31 mouse cellular contexts compared by ENCODE assay signal in genomic region chr2:170775577-170775976, GRCm38 (mm10). TPM values are rescaled to one million over a fixed set of nuclear protein-coding genes. Genes with fewer than 3 reads are reported as not detected.
A peak's percentile ranks its signal among the peaks of the same experiment; 100 is the strongest.
DNase-seq lines count a peak whose midpoint lies in the region; ATAC-seq and TF ChIP-seq lines count a peak whose summit lies in the region.
"Had no signal": no experiment of that assay in that cellular context is flagged by ENCODE, and none has a peak within 500 bp of the region (broad histone marks: within the 10 kb centered on the region; RNA-seq: fewer than 3 reads in every experiment).

No protein-coding gene starts in this region.

- WGBS in hindbrain, embryonic 10.5 days: 86% methylated on average over 15 of the region's 15 CpGs
- WGBS in hindbrain, postnatal 0 days: 78% methylated on average over 15 of the region's 15 CpGs
- WGBS in midbrain, embryonic 11.5 days: 89% methylated on average over 15 of the region's 15 CpGs
- WGBS in midbrain, postnatal 0 days: 90% methylated on average over 15 of the region's 15 CpGs
- 94% methylated on average over 15 of the region's 15 CpGs for WGBS in forebrain, embryonic 11.5 days

- DNase-seq in hindbrain, embryonic 10.5 days (ENCODE audit: low spot score): no peak
- DNase-seq in hindbrain, postnatal 0 days (ENCODE audit: low spot score): no peak
- peak; percentile 66 for DNase-seq in midbrain, embryonic 11.5 days (ENCODE audit: low spot score, missing footprints)
- no peak for DNase-seq in midbrain, postnatal 0 days (ENCODE audit: low spot score)
- peak; percentile 65 for DNase-seq in ES-CJ7 (ENCODE audit: low read depth, low spot score)
- peak; percentile 55 for DNase-seq in ZHBTc4 (ENCODE audit: low read depth, low spot score)
- DNase-seq in neural tube, embryonic 10.5 days (ENCODE audit: extremely low spot score, low spot score): no peak
- no peak for DNase-seq in forebrain, embryonic 11.5 days (ENCODE audit: low spot score)
- DNase-seq: adrenal gland, adult 8-10 months; adrenal gland, postnatal 25 days; cerebellum, adult 11-12 months; cerebellum, adult 8-10 months; cerebellum, postnatal 10 days; cerebellum, postnatal 36 days; embryo, embryonic 11 days; forebrain, postnatal 0 days; gastrocnemius, postnatal 25 days; heart, adult 18-20 months; heart, postnatal 14 days; heart, postnatal 4 days had no signal

- H3K27ac ChIP-seq in hindbrain, embryonic 10.5 days: peak overlapping the region; percentile 66; the same call in 1 of the 2 replicates
- no peak overlapping the region for H3K27ac ChIP-seq in hindbrain, postnatal 0 days
- H3K27ac ChIP-seq in midbrain, embryonic 11.5 days (ENCODE audit: low read depth, low read length): no peak overlapping the region
- no peak overlapping the region for H3K27ac ChIP-seq in midbrain, postnatal 0 days (ENCODE audit: low read depth, low read length)
- no peak overlapping the region for H3K27ac ChIP-seq in forebrain, embryonic 11.5 days (ENCODE audit: low read depth, low read length)
- H3K27ac ChIP-seq: embryonic facial prominence, embryonic 10.5 days; forebrain, embryonic 10.5 days; heart, embryonic 10.5 days; heart, embryonic 13.5 days; hindbrain, embryonic 12.5 days; hindbrain, embryonic 15.5 days; intestine, embryonic 15.5 days had no signal

- TF ChIP-seq CTCF in hindbrain, postnatal 0 days (IDR thresholded peaks at IDR 0.05; ENCODE audit: low read depth): no peak
- no peak for TF ChIP-seq CTCF in midbrain, postnatal 0 days (IDR thresholded peaks at IDR 0.05)

- H3K27me3 ChIP-seq in hindbrain, embryonic 10.5 days (ENCODE audit: insufficient read depth, poor library complexity, severe bottlenecking): no peaks in the 10 kb centered on the region
- H3K27me3 ChIP-seq in hindbrain, postnatal 0 days (ENCODE audit: insufficient read depth, low read length): no peaks in the 10 kb centered on the region
- H3K27me3 ChIP-seq in midbrain, embryonic 11.5 days (ENCODE audit: control insufficient read depth, insufficient read depth, low read length): no peaks in the 10 kb centered on the region
- no peaks in the 10 kb centered on the region for H3K27me3 ChIP-seq in midbrain, postnatal 0 days (ENCODE audit: insufficient read depth, low read length)
- H3K27me3 ChIP-seq in forebrain, embryonic 11.5 days (ENCODE audit: control insufficient read depth, insufficient read depth, low read length): no peaks in the 10 kb centered on the region
- H3K27me3 ChIP-seq: embryonic facial prominence, embryonic 13.5 days; hindbrain, embryonic 12.5 days; hindbrain, embryonic 15.5 days; intestine, embryonic 15.5 days had no signal

- no peak for ATAC-seq in hindbrain, postnatal 0 days
- ATAC-seq in midbrain, embryonic 11.5 days (ENCODE audit: low FRiP score): no peak
- no peak for ATAC-seq in midbrain, postnatal 0 days (ENCODE audit: low FRiP score)
- ATAC-seq in forebrain, embryonic 11.5 days (replicated peaks; ENCODE audit: low FRiP score): no peak
- ATAC-seq: activated CD4-positive, CD25-positive, alpha-beta regulatory T cell, adult 4 months; forebrain, embryonic 14.5 days; forebrain, postnatal 0 days; intestine, embryonic 15.5 days had no signal

- H3K9ac ChIP-seq in hindbrain, postnatal 0 days (replicated peaks; ENCODE audit: low read length): no peak overlapping the region
- no peak overlapping the region for H3K9ac ChIP-seq in midbrain, embryonic 11.5 days (ENCODE audit: low read length)
- H3K9ac ChIP-seq in midbrain, postnatal 0 days (replicated peaks; ENCODE audit: low read length, poor library complexity, severe bottlenecking): no peak overlapping the region
- no peak overlapping the region for H3K9ac ChIP-seq in forebrain, embryonic 11.5 days (ENCODE audit: low read length)
- H3K9ac ChIP-seq: embryonic facial prominence, embryonic 13.5 days; forebrain, postnatal 0 days; heart, embryonic 13.5 days; hindbrain, embryonic 12.5 days; hindbrain, embryonic 15.5 days; intestine, embryonic 15.5 days had no signal

- H3K36me3 ChIP-seq in hindbrain, embryonic 10.5 days: no peaks in the 10 kb centered on the region
- no peaks in the 10 kb centered on the region for H3K36me3 ChIP-seq in hindbrain, postnatal 0 days (ENCODE audit: insufficient read depth, low read length)
- H3K36me3 ChIP-seq in midbrain, embryonic 11.5 days (ENCODE audit: control insufficient read depth, insufficient read depth, low read length): no peaks in the 10 kb centered on the region
- H3K36me3 ChIP-seq in midbrain, postnatal 0 days (ENCODE audit: insufficient read depth, low read length): no peaks in the 10 kb centered on the region
- H3K36me3 ChIP-seq in forebrain, embryonic 11.5 days (ENCODE audit: control insufficient read depth, insufficient read depth, low read length): no peaks in the 10 kb centered on the region
- H3K36me3 ChIP-seq: embryonic facial prominence, embryonic 10.5 days; embryonic facial prominence, embryonic 13.5 days; forebrain, embryonic 10.5 days; heart, embryonic 10.5 days; heart, embryonic 13.5 days; hindbrain, embryonic 12.5 days; hindbrain, embryonic 15.5 days; intestine, embryonic 15.5 days had no signal

- H3K4me2 ChIP-seq in hindbrain, postnatal 0 days (ENCODE audit: low read depth, low read length): no peak overlapping the region
- H3K4me2 ChIP-seq in midbrain, embryonic 11.5 days: no peak overlapping the region
- H3K4me2 ChIP-seq in midbrain, postnatal 0 days (ENCODE audit: low read depth, low read length, poor library complexity, severe bottlenecking): no peak overlapping the region
- H3K4me2 ChIP-seq in forebrain, embryonic 11.5 days (ENCODE audit: low read depth, low read length, severe bottlenecking): no peak overlapping the region
- H3K4me2 ChIP-seq: embryonic facial prominence, embryonic 13.5 days; heart, embryonic 13.5 days; hindbrain, embryonic 12.5 days; hindbrain, embryonic 15.5 days; intestine, embryonic 15.5 days had no signal

- no peaks in the 10 kb centered on the region for H3K9me3 ChIP-seq in hindbrain, embryonic 10.5 days
- no peaks in the 10 kb centered on the region for H3K9me3 ChIP-seq in hindbrain, postnatal 0 days (ENCODE audit: low read length)
- H3K9me3 ChIP-seq in midbrain, embryonic 11.5 days (ENCODE audit: control insufficient read depth, low read length): no peaks in the 10 kb centered on the region
- no peaks in the 10 kb centered on the region for H3K9me3 ChIP-seq in midbrain, postnatal 0 days (ENCODE audit: low read length)
- H3K9me3 ChIP-seq in forebrain, embryonic 11.5 days (ENCODE audit: control insufficient read depth, low read length): no peaks in the 10 kb centered on the region
- H3K9me3 ChIP-seq: embryonic facial prominence, embryonic 10.5 days; embryonic facial prominence, embryonic 13.5 days; forebrain, embryonic 10.5 days; heart, embryonic 10.5 days; heart, embryonic 13.5 days; hindbrain, embryonic 12.5 days; hindbrain, embryonic 15.5 days; intestine, embryonic 15.5 days had no signal

- peaks cover 50% of the 10 kb centered on the region for H3K4me1 ChIP-seq in hindbrain, embryonic 10.5 days (replicated peaks)
- no peaks in the 10 kb centered on the region for H3K4me1 ChIP-seq in hindbrain, postnatal 0 days (ENCODE audit: insufficient read depth, low read length)
- H3K4me1 ChIP-seq in midbrain, embryonic 11.5 days (ENCODE audit: control insufficient read depth, insufficient read depth, low read length): peaks cover 28% of the 10 kb centered on the region
- peaks cover 9% of the 10 kb centered on the region; the same call in 1 of the 2 replicates for H3K4me1 ChIP-seq in midbrain, postnatal 0 days (ENCODE audit: insufficient read depth, low read length)
- peaks cover 10% of the 10 kb centered on the region; the same call in 1 of the 2 replicates for H3K4me1 ChIP-seq in forebrain, embryonic 11.5 days (replicated peaks; ENCODE audit: control insufficient read depth, insufficient read depth, low read length)

- H3K4me3 ChIP-seq in hindbrain, embryonic 10.5 days: no peak overlapping the region
- H3K4me3 ChIP-seq in hindbrain, postnatal 0 days (ENCODE audit: low read length): no peak overlapping the region
- no peak overlapping the region for H3K4me3 ChIP-seq in midbrain, embryonic 11.5 days (ENCODE audit: low read depth, low read length)
- no peak overlapping the region for H3K4me3 ChIP-seq in midbrain, postnatal 0 days (ENCODE audit: low read depth, low read length)
- H3K4me3 ChIP-seq in forebrain, embryonic 11.5 days (ENCODE audit: low read depth, low read length): no peak overlapping the region
- H3K4me3 ChIP-seq: embryonic facial prominence, embryonic 10.5 days; embryonic facial prominence, embryonic 13.5 days; erythroblast, embryonic 14.5 days; forebrain, embryonic 10.5 days; heart, embryonic 10.5 days; heart, embryonic 13.5 days; hindbrain, embryonic 12.5 days; hindbrain, embryonic 15.5 days; intestine, embryonic 15.5 days had no signal

RNA-seq across cellular contexts. Expression of gene Dok5, which starts 44.0 kb away (rescaled TPM):
- polyA plus RNA-seq in hindbrain, embryonic 10.5 days (2016; fragmentation: Nextera tagmentation; extraction: Ambion mirVana): 8.5 and 12.7 TPM in 2 replicates
- total RNA-seq in hindbrain, postnatal 0 days (2014; rRNA removed): 29.7 and 34.9 TPM in 2 replicates
- polyA plus RNA-seq in hindbrain, postnatal 0 days (2015; fragmentation: Nextera tagmentation; extraction: Ambion mirVana): 32.6 and 38.0 TPM in 2 replicates
- 19.5 and 21.2 TPM in 2 replicates for polyA plus RNA-seq in midbrain, embryonic 11.5 days (2014; fragmentation: Nextera tagmentation; extraction: Ambion mirVana)
- 27.0 and 29.3 TPM in 2 replicates for total RNA-seq in midbrain, postnatal 0 days (2014; rRNA removed)
- polyA plus RNA-seq in midbrain, postnatal 0 days (2015; fragmentation: Nextera tagmentation; extraction: Ambion mirVana): 35.2 and 36.9 TPM in 2 replicates
- 6.2 and 8.1 TPM in 2 replicates for polyA plus RNA-seq in forebrain, embryonic 11.5 days (2014; fragmentation: Nextera tagmentation; extraction: Ambion mirVana)
- polyA plus RNA-seq: activated CD4-positive, CD25-positive, alpha-beta regulatory T cell, adult 4 months; erythroblast, embryonic 14.5 days had no signal

Comparison
In these comparisons a context has a peak if more than half of its experiments do, and no peak if none do; other contexts are left out.
1. DNase-seq: peak in midbrain, embryonic 11.5 days (single experiment), ES-CJ7 (single experiment) and ZHBTc4 (single experiment); none in hindbrain, embryonic 10.5 days (single experiment), hindbrain, postnatal 0 days (single experiment), midbrain, postnatal 0 days (single experiment), neural tube, embryonic 10.5 days (single experiment) and forebrain, embryonic 11.5 days (single experiment).